Mouse (Mus musculus): ENCODE data around the gene Prune2. TPM values are rescaled to one million over a fixed set of nuclear protein-coding genes. Genes with fewer than 3 reads are reported as not detected.

The Prune2 gene
- polyA plus RNA-seq, 1 experiment, result 61.8 TPM

GRCm38 (mm10) chr19:17030276-17030675 lies 74.4 kb downstream of the Prune2 start:
- no peak overlapping the region for H3ac ChIP-seq (ENCODE audit: control insufficient read depth, insufficient read length)
- TF ChIP-seq E2F4 (IDR thresholded peaks at IDR 0.05; ENCODE audit: insufficient read depth), result no peak
- TF ChIP-seq MYOG (IDR thresholded peaks at IDR 0.05; ENCODE audit: control insufficient read depth in 1 of 3, insufficient read depth in 1 of 3, insufficient read length in 2 of 3, low read depth in 2 of 3), result no peak
- no peak for TF ChIP-seq MAX (IDR thresholded peaks at IDR 0.05; ENCODE audit: low read depth)
- TF ChIP-seq USF1 (IDR thresholded peaks at IDR 0.05; ENCODE audit: low read depth), result no peak
- no peak for TF ChIP-seq TCF12 (IDR thresholded peaks at IDR 0.05; ENCODE audit: insufficient read depth, poor library complexity, severe bottlenecking)
- no peak for TF ChIP-seq POLR2A (IDR thresholded peaks at IDR 0.05; ENCODE audit: insufficient read length, low read depth)
- TF ChIP-seq REST (IDR thresholded peaks at IDR 0.05; ENCODE audit: insufficient read depth, insufficient read length), result no peak
- TF ChIP-seq CEBPB (IDR thresholded peaks at IDR 0.05; ENCODE audit: insufficient read depth, poor library complexity, severe bottlenecking), result no peak
- no peak for TF ChIP-seq MYOD1 (IDR thresholded peaks at IDR 0.05; ENCODE audit: control insufficient read depth in 1 of 3, insufficient read length in 2 of 3, low read depth in 2 of 3)
- no peak for TF ChIP-seq POLR2AphosphoS2 (IDR thresholded peaks at IDR 0.05; ENCODE audit: insufficient read length, low read depth)
- TF ChIP-seq SRF (IDR thresholded peaks at IDR 0.05; ENCODE audit: control insufficient read depth, insufficient read length, low read depth), result no peak
- TF ChIP-seq TCF3 (IDR thresholded peaks at IDR 0.05; ENCODE audit: insufficient read length, low read depth), result no peak
- no peak overlapping the region for H3K4me2 ChIP-seq (ENCODE audit: low read depth)
- no peak overlapping the region for H3K4me3 ChIP-seq
- H3K36me3 ChIP-seq (ENCODE audit: control insufficient read depth, insufficient read depth), result peaks cover 78% of the 10 kb centered on the region
- H3K27me3 ChIP-seq (ENCODE audit: control insufficient read depth, insufficient read depth, insufficient read length), result no peaks in the 10 kb centered on the region
- H3K79me2 ChIP-seq (ENCODE audit: control insufficient read depth, insufficient read depth), result no peaks in the 10 kb centered on the region

- H3ac ChIP-seq (ENCODE audit: control insufficient read depth, insufficient read length), result no peak overlapping the region
- no peak overlapping the region for H3K4me2 ChIP-seq (ENCODE audit: low read depth)
- peaks cover 78% of the 10 kb centered on the region for H3K36me3 ChIP-seq (ENCODE audit: control insufficient read depth, insufficient read depth)
- TF ChIP-seq TCF12 (IDR thresholded peaks at IDR 0.05; ENCODE audit: insufficient read depth, poor library complexity, severe bottlenecking) (no peak), MAX (IDR thresholded peaks at IDR 0.05; ENCODE audit: low read depth) (no peak)
- no peak overlapping the region for H3K4me3 ChIP-seq
- no peaks in the 10 kb centered on the region for H3K27me3 ChIP-seq (ENCODE audit: control insufficient read depth, insufficient read depth, insufficient read length)
- H3K79me2 ChIP-seq (ENCODE audit: control insufficient read depth, insufficient read depth), result no peaks in the 10 kb centered on the region
Measured at GRCm38 (mm10) chr19:17032314-17032713, 76.4 kb downstream of the Prune2 start.

GRCm38 (mm10) chr19:17046961-17047360 lies 91.0 kb downstream of the Prune2 start:
- H3K79me2 ChIP-seq (ENCODE audit: control insufficient read depth, insufficient read depth), result peaks cover 27% of the 10 kb centered on the region
- no peak overlapping the region for H3K4me3 ChIP-seq
- H3ac ChIP-seq (ENCODE audit: control insufficient read depth, insufficient read length), result no peak overlapping the region
- no peak overlapping the region for H3K4me2 ChIP-seq (ENCODE audit: low read depth)
- TF ChIP-seq REST (IDR thresholded peaks at IDR 0.05; ENCODE audit: insufficient read depth, insufficient read length) (no peak), POLR2A (IDR thresholded peaks at IDR 0.05; ENCODE audit: insufficient read length, low read depth) (no peak), MAX (IDR thresholded peaks at IDR 0.05; ENCODE audit: low read depth) (no peak), TCF3 (IDR thresholded peaks at IDR 0.05; ENCODE audit: insufficient read length, low read depth) (no peak), POLR2AphosphoS2 (IDR thresholded peaks at IDR 0.05; ENCODE audit: insufficient read length, low read depth) (no peak), USF1 (IDR thresholded peaks at IDR 0.05; ENCODE audit: low read depth) (no peak), E2F4 (IDR thresholded peaks at IDR 0.05; ENCODE audit: insufficient read depth) (no peak), TCF12 (IDR thresholded peaks at IDR 0.05; ENCODE audit: insufficient read depth, poor library complexity, severe bottlenecking) (no peak), MYOG (IDR thresholded peaks at IDR 0.05; ENCODE audit: control insufficient read depth in 1 of 3, insufficient read depth in 1 of 3, insufficient read length in 2 of 3, low read depth in 2 of 3) (no peak), CEBPB (IDR thresholded peaks at IDR 0.05; ENCODE audit: insufficient read depth, poor library complexity, severe bottlenecking) (no peak), SRF (IDR thresholded peaks at IDR 0.05; ENCODE audit: control insufficient read depth, insufficient read length, low read depth) (no peak), MYOD1 (IDR thresholded peaks at IDR 0.05; ENCODE audit: control insufficient read depth in 1 of 3, insufficient read length in 2 of 3, low read depth in 2 of 3) (no peak)
- no peaks in the 10 kb centered on the region for H3K27me3 ChIP-seq (ENCODE audit: control insufficient read depth, insufficient read depth, insufficient read length)
- H3K36me3 ChIP-seq (ENCODE audit: control insufficient read depth, insufficient read depth), result peaks cover 38% of the 10 kb centered on the region

GRCm38 (mm10) chr19:17055892-17056291 lies 100.0 kb downstream of the Prune2 start:
- TF ChIP-seq SRF (IDR thresholded peaks at IDR 0.05; ENCODE audit: control insufficient read depth, insufficient read length, low read depth), result no peak
- no peak for TF ChIP-seq E2F4 (IDR thresholded peaks at IDR 0.05; ENCODE audit: insufficient read depth)
- no peak for TF ChIP-seq MYOG (IDR thresholded peaks at IDR 0.05; ENCODE audit: control insufficient read depth in 1 of 3, insufficient read depth in 1 of 3, insufficient read length in 2 of 3, low read depth in 2 of 3)
- TF ChIP-seq REST (IDR thresholded peaks at IDR 0.05; ENCODE audit: insufficient read depth, insufficient read length), result no peak
- TF ChIP-seq CEBPB (IDR thresholded peaks at IDR 0.05; ENCODE audit: insufficient read depth, poor library complexity, severe bottlenecking), result no peak
- TF ChIP-seq MAX (IDR thresholded peaks at IDR 0.05; ENCODE audit: low read depth), result no peak
- TF ChIP-seq MYOD1 (IDR thresholded peaks at IDR 0.05; ENCODE audit: control insufficient read depth in 1 of 3, insufficient read length in 2 of 3, low read depth in 2 of 3), result no peak
- no peak for TF ChIP-seq POLR2AphosphoS2 (IDR thresholded peaks at IDR 0.05; ENCODE audit: insufficient read length, low read depth)
- no peak for TF ChIP-seq TCF12 (IDR thresholded peaks at IDR 0.05; ENCODE audit: insufficient read depth, poor library complexity, severe bottlenecking)
- TF ChIP-seq USF1 (IDR thresholded peaks at IDR 0.05; ENCODE audit: low read depth), result no peak
- TF ChIP-seq POLR2A (IDR thresholded peaks at IDR 0.05; ENCODE audit: insufficient read length, low read depth), result no peak
- no peak for TF ChIP-seq TCF3 (IDR thresholded peaks at IDR 0.05; ENCODE audit: insufficient read length, low read depth)
- Histone ChIP-seq H3K27me3 (ENCODE audit: control insufficient read depth, insufficient read depth, insufficient read length) (no peaks in the 10 kb centered on the region), H3K4me3 (no peak overlapping the region)

GRCm38 (mm10) chr19:17060106-17060505 lies 104.2 kb downstream of the Prune2 start:
- peaks cover 10% of the 10 kb centered on the region for H3K79me2 ChIP-seq (ENCODE audit: control insufficient read depth, insufficient read depth)

More at GRCm38 (mm10) chr19:17055892-17056291, 100.0 kb downstream of the Prune2 start:
- Histone ChIP-seq H3K79me2 (ENCODE audit: control insufficient read depth, insufficient read depth) (peaks cover 11% of the 10 kb centered on the region), H3ac (ENCODE audit: control insufficient read depth, insufficient read length) (no peak overlapping the region), H3K4me2 (ENCODE audit: low read depth) (no peak overlapping the region), H3K36me3 (ENCODE audit: control insufficient read depth, insufficient read depth) (peaks cover 22% of the 10 kb centered on the region)

More at GRCm38 (mm10) chr19:17060106-17060505, 104.2 kb downstream of the Prune2 start:
- Histone ChIP-seq H3K4me2 (ENCODE audit: low read depth) (no peak overlapping the region), H3K4me3 (no peak overlapping the region), H3K36me3 (ENCODE audit: control insufficient read depth, insufficient read depth) (peaks cover 14% of the 10 kb centered on the region), H3K27me3 (ENCODE audit: control insufficient read depth, insufficient read depth, insufficient read length) (no peaks in the 10 kb centered on the region), H3ac (ENCODE audit: control insufficient read depth, insufficient read length) (no peak overlapping the region)
- TF ChIP-seq MYOG (IDR thresholded peaks at IDR 0.05; ENCODE audit: control insufficient read depth in 1 of 3, insufficient read depth in 1 of 3, insufficient read length in 2 of 3, low read depth in 2 of 3) (no peak), CEBPB (IDR thresholded peaks at IDR 0.05; ENCODE audit: insufficient read depth, poor library complexity, severe bottlenecking) (no peak), TCF12 (IDR thresholded peaks at IDR 0.05; ENCODE audit: insufficient read depth, poor library complexity, severe bottlenecking) (no peak), REST (IDR thresholded peaks at IDR 0.05; ENCODE audit: insufficient read depth, insufficient read length) (no peak), MAX (IDR thresholded peaks at IDR 0.05; ENCODE audit: low read depth) (no peak), USF1 (IDR thresholded peaks at IDR 0.05; ENCODE audit: low read depth) (no peak), E2F4 (IDR thresholded peaks at IDR 0.05; ENCODE audit: insufficient read depth) (no peak), MYOD1 (IDR thresholded peaks at IDR 0.05; ENCODE audit: control insufficient read depth in 1 of 3, insufficient read length in 2 of 3, low read depth in 2 of 3) (no peak), TCF3 (IDR thresholded peaks at IDR 0.05; ENCODE audit: insufficient read length, low read depth) (no peak)

All from myocyte (in vitro differentiated cells).